In genomic region chr14:32002502-32003338, GRCm38 (mm10) we compare ENCODE assay signal across 9 mouse cellular contexts. TPM values are rescaled to one million over a fixed set of nuclear protein-coding genes. Genes with fewer than 3 reads are reported as not detected.
A peak's percentile ranks its signal among the peaks of the same experiment; 100 is the strongest.
DNase-seq lines count a peak whose midpoint lies in the region; ATAC-seq and TF ChIP-seq lines count a peak whose summit lies in the region.
"Had no signal": no experiment of that assay in that cellular context is flagged by ENCODE, and none has a peak within 500 bp of the region (broad histone marks: within the 10 kb centered on the region; RNA-seq: fewer than 3 reads in every experiment).

No protein-coding gene starts in this region.

- DNase-seq in embryonic facial prominence, embryonic 14.5 days (ENCODE audit: low spot score), result peak; percentile 81
- no peak for DNase-seq in embryonic facial prominence, embryonic 10.5 days (ENCODE audit: low spot score)
- DNase-seq in frontal cortex, postnatal 36 days (ENCODE audit: low spot score in 2 of 2), result peak; percentile 49 to 75
- DNase-seq in left cerebral cortex, postnatal 36 days (ENCODE audit: low spot score in 2 of 2), result peak; percentile 47 to 49
- peak; percentile 55 for DNase-seq in right cerebral cortex, postnatal 25 days
- no peak for DNase-seq in liver, postnatal 0 days
- DNase-seq in cerebellum, adult 9-11 months, result no peak
- DNase-seq in heart, postnatal 14 days, result no peak
- DNase-seq: cerebellum, adult 11-12 months had no signal

- no peak for TF ChIP-seq EP300 in liver, postnatal 0 days (IDR thresholded peaks at IDR 0.05; ENCODE audit: low read depth)

- ATAC-seq in embryonic facial prominence, embryonic 14.5 days (ENCODE audit: low read depth), result peak; percentile 53; the same call in 1 of the 2 replicates
- ATAC-seq in liver, postnatal 0 days, result no peak

- no peak overlapping the region for H3K27ac ChIP-seq in embryonic facial prominence, embryonic 14.5 days (replicated peaks; ENCODE audit: low read depth, low read length)
- H3K27ac ChIP-seq in embryonic facial prominence, embryonic 10.5 days (replicated peaks), result no peak overlapping the region
- no peak overlapping the region for H3K27ac ChIP-seq in liver, postnatal 0 days (ENCODE audit: low read depth)

- no peak overlapping the region for H3K9ac ChIP-seq in embryonic facial prominence, embryonic 14.5 days (ENCODE audit: low read depth, low read length)
- H3K9ac ChIP-seq in liver, postnatal 0 days (replicated peaks), result no peak overlapping the region

- H3K27me3 ChIP-seq in embryonic facial prominence, embryonic 14.5 days (replicated peaks; ENCODE audit: control insufficient read depth, insufficient read depth, low read length), result no peaks in the 10 kb centered on the region
- no peaks in the 10 kb centered on the region for H3K27me3 ChIP-seq in embryonic facial prominence, embryonic 10.5 days (replicated peaks; ENCODE audit: low read depth, poor library complexity, severe bottlenecking)
- no peaks in the 10 kb centered on the region for H3K27me3 ChIP-seq in liver, postnatal 0 days (ENCODE audit: insufficient read depth, low read length)

- no peak for TF ChIP-seq CTCF in liver, postnatal 0 days (IDR thresholded peaks at IDR 0.05; ENCODE audit: low read depth)

- H3K36me3 ChIP-seq in embryonic facial prominence, embryonic 14.5 days (ENCODE audit: control insufficient read depth, insufficient read depth, low read length), result no peaks in the 10 kb centered on the region
- no peaks in the 10 kb centered on the region for H3K36me3 ChIP-seq in embryonic facial prominence, embryonic 10.5 days (replicated peaks)
- H3K36me3 ChIP-seq in liver, postnatal 0 days (replicated peaks; ENCODE audit: insufficient read depth, low read length), result no peaks in the 10 kb centered on the region

- H3K4me2 ChIP-seq in embryonic facial prominence, embryonic 14.5 days (ENCODE audit: low read depth, low read length), result no peak overlapping the region
- H3K4me2 ChIP-seq in liver, postnatal 0 days (ENCODE audit: low read depth, low read length), result no peak overlapping the region

- H3K4me3 ChIP-seq in embryonic facial prominence, embryonic 14.5 days (ENCODE audit: low read depth, low read length), result no peak overlapping the region
- H3K4me3 ChIP-seq in embryonic facial prominence, embryonic 10.5 days, result no peak overlapping the region
- H3K4me3 ChIP-seq in liver, postnatal 0 days (ENCODE audit: low read depth, low read length), result no peak overlapping the region

- H3K4me1 ChIP-seq in embryonic facial prominence, embryonic 14.5 days (ENCODE audit: control insufficient read depth, insufficient read depth, low read length), result 0 out of 2 replicates have a peak, but pooled peaks cover 4% of the 10 kb centered on the region
- H3K4me1 ChIP-seq in embryonic facial prominence, embryonic 10.5 days, result peaks cover 11% of the 10 kb centered on the region
- H3K4me1 ChIP-seq in liver, postnatal 0 days (ENCODE audit: insufficient read depth), result no peaks in the 10 kb centered on the region

- 64% methylated on average over 15 of the region's 15 CpGs for whole genome bisulfite sequencing in embryonic facial prominence, embryonic 14.5 days
- 74% methylated on average over 15 of the region's 15 CpGs for WGBS in embryonic facial prominence, embryonic 10.5 days
- 81% methylated on average over 15 of the region's 15 CpGs for WGBS in liver, postnatal 0 days (ENCODE audit: insufficient replicate concordance)

- intact Hi-C loops in left cerebral cortex, postnatal 36 days (cut with DNase I), result loop anchor here (5.0 kb wide), 1 partner anchor 40 kb away; no protein-coding TSS in a partner anchor
- intact Hi-C loops in heart, postnatal 14 days (cut with DNase I), result no loop called here

- H3K9me3 ChIP-seq in embryonic facial prominence, embryonic 14.5 days (ENCODE audit: control insufficient read depth, low read length), result no peaks in the 10 kb centered on the region
- H3K9me3 ChIP-seq in embryonic facial prominence, embryonic 10.5 days, result 0 out of 2 replicates have a peak, but pooled peaks cover 2% of the 10 kb centered on the region
- H3K9me3 ChIP-seq in liver, postnatal 0 days (ENCODE audit: low read length), result no peaks in the 10 kb centered on the region

RNA-seq across cellular contexts. Expression of gene Galnt15, which starts 26.1 kb away (rescaled TPM):
- 0.36 and 0.50 TPM in 2 replicates for polyA plus RNA-seq in embryonic facial prominence, embryonic 14.5 days (2014; fragmentation: Nextera tagmentation; extraction: Ambion mirVana)
- polyA plus RNA-seq in embryonic facial prominence, embryonic 10.5 days (2016; fragmentation: Nextera tagmentation; extraction: Ambion mirVana), result 0.04 and 0.15 TPM in 2 replicates
- total RNA-seq in left cerebral cortex, postnatal 36 days (2021), result 1 to 10 TPM; 2.6 to 2.7 TPM
- 0.05 TPM in 2 replicates for polyA plus RNA-seq in liver, postnatal 0 days (2015; fragmentation: Nextera tagmentation; extraction: Ambion mirVana)
- 10 to 100 TPM; 12.8 to 17.8 TPM for total RNA-seq in heart, postnatal 14 days (2021)

Comparison
In these comparisons a context has a peak if more than half of its experiments do, and no peak if none do; other contexts are left out.
1. DNase-seq: peak in embryonic facial prominence, embryonic 14.5 days (single experiment), frontal cortex, postnatal 36 days (2 of 2), left cerebral cortex, postnatal 36 days (2 of 2) and right cerebral cortex, postnatal 25 days (single experiment); none in embryonic facial prominence, embryonic 10.5 days (single experiment), liver, postnatal 0 days (single experiment), cerebellum, adult 9-11 months (single experiment) and heart, postnatal 14 days (0 of 2).